Mouse (Mus musculus): Measurements from ENCODE around the gene Parp6.

The Parp6 gene

DNA sequence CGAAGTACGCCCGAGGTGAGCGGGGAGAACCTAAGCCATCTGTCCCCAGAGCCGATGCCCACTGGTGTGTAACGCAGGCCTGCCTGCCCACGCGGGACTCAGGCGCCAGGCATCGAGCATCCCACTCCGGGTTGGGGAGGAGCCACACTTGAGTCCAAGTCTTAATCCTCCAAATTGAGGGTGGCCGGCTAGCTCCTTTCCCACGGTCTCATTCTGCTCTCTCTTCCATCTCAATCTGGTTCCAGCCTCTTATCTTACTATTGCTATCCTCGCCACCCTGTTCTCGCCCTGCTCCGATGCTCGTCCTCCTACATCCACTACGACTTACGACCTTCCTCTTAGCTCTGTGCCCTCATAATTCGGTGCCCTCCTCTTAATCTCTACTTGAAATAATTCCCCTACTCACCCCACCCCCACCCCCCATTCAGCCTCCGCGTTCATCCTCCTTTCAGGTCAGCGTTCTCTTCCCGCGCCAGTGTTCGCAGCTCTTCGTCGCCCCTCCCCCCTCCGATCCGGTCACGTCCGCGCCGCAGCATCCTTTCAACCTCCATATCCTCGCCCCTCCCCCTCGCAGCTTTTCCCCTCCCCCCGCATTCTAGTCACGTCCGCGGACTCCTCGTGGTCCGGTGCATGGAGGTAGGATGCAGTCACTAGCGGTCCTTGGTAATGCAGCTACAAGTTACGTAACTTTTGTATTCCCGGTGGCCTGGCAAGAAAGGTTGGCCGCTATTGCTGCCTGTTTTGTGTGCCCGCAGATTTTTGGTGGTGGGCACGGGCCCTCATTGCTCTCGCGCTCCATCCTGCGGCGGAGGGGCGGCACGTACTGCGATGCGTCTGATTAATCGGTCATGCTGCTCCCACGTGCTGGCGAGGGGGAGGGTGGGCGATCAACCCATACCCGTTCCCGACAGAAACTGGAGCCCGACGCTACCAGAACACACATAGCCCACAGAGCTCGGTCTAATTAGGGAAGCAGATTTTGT, 39.8 kb downstream of the Parp6 start:
- DNase-seq, result peak; percentile 79 to 80

- DNase-seq, result no peak
Observed at GRCm38 (mm10) chr9:59658146-59658545, 41.1 kb downstream of the Parp6 start.

- peak; percentile 86 to 89 for DNase-seq
Observed at GRCm38 (mm10) chr9:59659036-59660026, 42.2 kb downstream of the Parp6 start.

DNA sequence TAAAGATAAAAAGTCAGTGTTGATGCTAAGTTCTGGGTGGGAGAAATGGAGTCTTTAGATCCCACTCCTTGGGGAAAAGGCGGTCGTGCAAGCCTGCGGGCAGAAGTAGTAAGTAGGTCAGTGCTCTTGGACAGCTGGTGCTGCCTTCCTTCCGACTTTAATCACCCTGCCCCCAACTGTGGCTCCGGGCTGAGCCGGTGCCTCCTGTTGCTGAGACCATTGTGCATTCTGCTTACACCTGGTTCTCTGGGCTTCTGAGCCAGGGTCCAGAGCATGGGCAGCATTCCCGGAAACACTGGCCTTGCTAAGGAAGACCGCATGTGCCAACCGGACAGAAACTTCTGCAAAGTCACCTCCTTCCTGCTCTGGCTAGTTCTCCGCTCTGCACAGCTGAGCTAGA, 43.3 kb downstream of the Parp6 start:
- DNase-seq, result peak; percentile 44 to 67

- DNase-seq, result no peak
Observed at GRCm38 (mm10) chr9:59661298-59661975, 44.4 kb downstream of the Parp6 start.

DNA sequence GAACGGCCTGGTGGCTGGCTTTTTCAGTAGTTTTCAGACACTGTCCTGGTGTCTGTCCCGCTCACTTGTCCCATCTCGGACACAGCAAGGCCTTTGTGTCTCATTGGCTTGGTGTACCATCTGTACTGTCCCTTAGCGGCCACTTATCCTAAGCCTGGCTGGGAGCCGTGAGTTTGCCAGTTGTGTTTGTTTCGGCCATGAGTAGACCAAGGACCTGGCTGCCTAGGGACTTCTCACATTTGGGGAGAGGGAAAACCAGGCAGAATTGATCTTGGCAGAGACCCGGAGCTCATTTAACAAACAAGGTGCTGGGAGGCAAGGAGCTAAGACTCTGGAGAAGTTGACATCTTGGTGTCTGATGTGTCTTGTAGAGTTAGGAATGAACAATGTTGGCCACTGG, 46.1 kb downstream of the Parp6 start:
- no peak for DNase-seq

DNA sequence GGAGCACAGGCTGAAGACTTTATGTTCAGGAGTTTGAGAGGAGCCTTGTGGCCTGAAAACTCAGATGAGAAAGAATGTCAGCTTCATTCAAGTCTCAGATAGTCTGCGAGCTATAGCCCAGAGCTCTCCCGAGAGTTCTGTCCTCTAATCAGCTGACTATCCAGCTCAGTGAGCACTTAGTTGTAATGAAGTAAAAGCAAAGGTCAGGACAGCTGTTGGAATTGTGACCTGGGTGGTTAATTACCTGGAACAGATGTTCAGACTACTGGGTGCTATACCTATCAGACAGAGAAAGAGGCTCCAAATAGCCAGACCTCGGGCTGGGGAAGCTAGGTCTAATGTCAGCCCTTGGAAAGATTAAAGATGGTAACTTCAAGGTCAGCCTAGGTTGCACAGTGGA, 46.9 kb downstream of the Parp6 start:
- no peak for DNase-seq

GRCm38 (mm10) chr9:59664664-59665256, 47.7 kb downstream of the Parp6 start:
- peak in 1 of 2 experiments; percentile 49 for DNase-seq

- no peak for DNase-seq
Observed at GRCm38 (mm10) chr9:59666016-59666415, 48.9 kb downstream of the Parp6 start.

DNA sequence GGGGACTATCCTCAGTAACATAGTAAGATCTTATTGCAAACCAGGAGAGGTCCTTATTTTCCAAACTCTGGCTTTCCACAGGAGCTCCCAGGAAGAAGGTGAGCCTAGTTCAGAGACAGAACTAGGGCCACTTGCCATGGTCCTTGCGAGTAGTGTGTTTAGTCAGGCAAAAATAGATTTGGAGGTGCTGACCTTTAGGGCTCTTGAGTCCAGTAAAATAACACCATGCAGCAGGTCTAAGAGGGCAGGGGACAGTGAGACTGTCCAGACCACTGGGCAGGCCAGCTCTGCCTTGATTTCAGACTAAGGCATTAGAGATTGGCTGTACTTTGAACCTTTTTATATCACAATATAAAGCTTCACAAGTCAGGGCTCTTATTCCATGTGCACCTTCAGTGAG, 49.7 kb downstream of the Parp6 start:
- DNase-seq, result no peak

DNA sequence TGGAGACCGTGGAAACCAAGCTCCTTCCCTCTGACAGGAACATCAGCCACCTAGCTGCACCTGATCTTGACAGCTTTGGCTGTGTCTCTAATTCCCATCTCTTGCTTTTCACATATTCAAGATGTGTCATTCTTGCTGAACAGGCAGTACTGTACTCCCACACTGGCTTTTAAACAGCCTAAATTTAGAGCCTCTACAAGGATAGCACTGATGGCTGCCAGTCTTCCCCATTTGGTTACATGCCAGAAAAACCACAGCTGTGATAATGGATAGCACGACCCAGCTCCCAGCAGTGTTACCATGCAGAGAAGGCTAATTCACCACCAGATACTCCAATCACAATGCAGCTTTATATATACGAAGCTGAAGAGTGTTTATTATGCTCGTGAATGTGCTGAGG, 50.2 kb downstream of the Parp6 start:
- DNase-seq, result no peak

DNA sequence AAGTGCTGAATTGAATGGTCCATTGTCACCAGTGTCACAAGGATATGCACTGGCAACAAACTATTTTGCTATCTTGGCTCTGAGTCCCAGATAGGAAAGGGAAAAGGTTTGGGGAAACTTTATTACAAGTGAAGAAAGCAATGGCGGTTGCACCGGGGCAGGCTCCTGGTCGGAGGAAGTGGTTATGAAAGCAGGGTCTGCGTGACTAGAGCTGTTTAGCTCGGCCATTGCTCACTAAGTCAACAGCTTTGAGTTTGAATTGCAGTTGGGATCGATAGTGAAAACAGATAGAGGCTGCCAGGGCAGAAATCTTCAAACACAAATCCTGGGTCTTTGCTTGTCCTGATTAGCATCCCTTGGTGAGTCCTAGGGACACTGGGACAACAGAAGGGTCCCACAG, 50.8 kb downstream of the Parp6 start:
- no peak for DNase-seq

DNA sequence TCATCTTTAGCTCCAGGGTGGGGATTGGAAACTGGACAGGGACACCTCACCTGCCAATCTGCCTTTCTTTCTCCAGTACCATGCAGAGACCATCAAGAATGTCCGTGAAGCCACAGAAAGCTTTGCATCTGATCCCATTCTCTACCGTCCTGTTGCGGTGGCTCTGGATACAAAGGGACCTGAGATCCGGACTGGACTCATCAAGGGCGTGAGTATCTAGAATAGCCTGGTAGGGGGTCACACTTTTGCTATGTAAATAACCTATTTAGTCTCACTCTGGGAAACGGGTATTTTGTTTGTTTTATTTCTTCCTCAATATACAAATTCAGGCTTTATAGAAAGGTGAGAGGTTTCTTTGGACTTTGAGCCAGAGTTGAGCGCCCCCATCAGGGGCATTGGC, 51.4 kb downstream of the Parp6 start:
- DNase-seq, result no peak

- no peak for DNase-seq
Observed at GRCm38 (mm10) chr9:59669172-59669571, 52.1 kb downstream of the Parp6 start.

- no peak for DNase-seq
Observed at GRCm38 (mm10) chr9:59672195-59672894, 55.3 kb downstream of the Parp6 start.

- DNase-seq, result no peak
Observed at GRCm38 (mm10) chr9:59673427-59673826, 56.3 kb downstream of the Parp6 start.

GRCm38 (mm10) chr9:59675598-59675997, 58.5 kb downstream of the Parp6 start:
- DNase-seq, result no peak

DNA sequence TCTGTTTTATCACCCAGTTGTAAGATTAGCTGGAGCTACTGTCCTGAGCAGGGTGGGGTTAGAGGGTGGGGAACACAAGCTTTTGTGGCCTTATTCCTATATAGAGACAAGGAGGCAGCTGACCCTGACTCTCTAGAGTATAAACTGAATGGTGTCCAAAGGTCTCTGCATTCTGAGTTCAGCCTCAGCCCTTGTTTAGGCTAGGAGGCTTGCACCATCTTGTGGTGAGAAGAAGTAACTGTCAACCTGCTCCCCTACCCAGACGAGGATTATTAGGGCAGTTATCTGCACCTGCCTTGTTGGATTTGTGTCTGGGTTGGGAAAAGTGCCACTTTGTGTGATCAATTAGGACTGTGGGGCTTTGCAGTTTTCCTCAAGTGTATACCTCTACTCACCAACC, 61.2 kb downstream of the Parp6 start:
- peak in 1 of 2 experiments; percentile 64 for DNase-seq

DNA sequence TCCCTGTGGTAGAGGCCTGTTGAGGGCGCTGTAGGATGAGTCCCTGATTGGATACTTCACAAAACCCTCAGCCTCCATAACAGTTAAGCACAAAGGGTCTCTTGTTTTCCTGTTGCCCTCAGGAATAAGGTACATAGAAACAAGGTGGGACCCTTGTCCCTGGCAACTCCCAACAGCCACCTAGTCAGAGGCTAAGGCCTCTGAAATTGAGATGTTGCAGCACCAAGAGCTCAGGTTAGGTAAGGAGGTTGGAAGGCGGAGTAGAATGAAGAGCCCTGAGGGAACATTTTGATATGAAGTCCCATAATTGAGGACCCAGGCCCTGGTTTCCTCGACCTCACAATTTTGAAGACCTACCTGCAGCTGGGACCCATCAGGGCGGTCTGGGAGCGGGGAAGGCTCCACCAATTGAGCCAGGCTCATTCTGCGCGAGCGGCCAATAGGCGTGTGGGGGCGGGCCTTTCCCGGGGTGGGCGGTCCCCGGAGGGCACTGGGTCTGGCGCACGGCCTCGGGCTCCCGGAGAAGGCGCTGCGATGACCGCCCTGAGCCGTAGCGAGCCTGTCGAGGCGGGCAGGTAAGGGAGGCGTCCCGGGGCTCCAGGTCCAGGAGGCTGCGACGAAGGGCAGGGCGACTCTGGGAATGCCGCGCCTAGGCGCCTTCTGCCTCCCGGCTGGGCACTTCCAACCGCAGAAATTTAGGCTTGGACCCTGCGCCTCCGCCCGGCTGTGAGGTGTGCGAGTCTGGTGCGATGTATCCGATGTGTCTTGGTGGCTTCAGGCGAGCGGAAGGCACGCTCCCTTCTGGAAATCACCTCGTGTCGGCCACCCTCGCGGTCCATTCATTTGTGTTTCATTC, 62.8 kb downstream of the Parp6 start, which contains the start of gene Gramd2:
Gene Gramd2, plus strand, starts transcription at position 467 of the 856 bp plus-strand sequence.
- peak; percentile 86 to 87 for DNase-seq

- peak in 1 of 2 experiments; percentile 18 for DNase-seq
Observed at GRCm38 (mm10) chr9:59680534-59680875, 63.4 kb downstream of the Parp6 start.

- DNase-seq, result no peak
Observed at GRCm38 (mm10) chr9:59684020-59684419, 66.9 kb downstream of the Parp6 start.
